Mouse (Mus musculus): ENCODE results near the gene Pstk.

- TF ChIP-seq CTCF (IDR thresholded peaks at IDR 0.05; ENCODE audit: extremely low read depth, insufficient read depth, insufficient read length, insufficient replicate concordance) (no peak), POLR2A (IDR thresholded peaks at IDR 0.05; ENCODE audit: low read depth, low read length) (no peak)
Measured at GRCm38 (mm10) chr7:131327054-131327453, 43.9 kb upstream of the Pstk start.

Data from spleen, adult 2 months (tissue).